Mouse (Mus musculus) left cerebral cortex, adult 11 months (tissue): ENCODE data around the gene Ciz1.

Experiments
- DNase-seq: peaks from one replicate; pipeline ENCODE4 v3.0.0; 2022; ENCODE audit warnings: low spot score

Gene Ciz1

GRCm38 (mm10) chr2:32417486-32417885 lies 65.4 kb downstream of the Ciz1 start:
- no peak for DNase-seq

GRCm38 (mm10) chr2:32418430-32419151 lies 66.5 kb downstream of the Ciz1 start:
- DNase-seq, result no peak

GRCm38 (mm10) chr2:32419359-32419758 lies 67.2 kb downstream of the Ciz1 start:
- no peak for DNase-seq

GRCm38 (mm10) chr2:32420066-32420608 lies 68.0 kb downstream of the Ciz1 start:
- DNase-seq, result no peak

- no peak for DNase-seq
Observed at GRCm38 (mm10) chr2:32420647-32421046, 68.5 kb downstream of the Ciz1 start.

- no peak for DNase-seq
Observed at GRCm38 (mm10) chr2:32421851-32422251, 69.7 kb downstream of the Ciz1 start.

GRCm38 (mm10) chr2:32423481-32424331 lies 71.6 kb downstream of the Ciz1 start:
- DNase-seq, result no peak

- DNase-seq, result no peak
Observed at GRCm38 (mm10) chr2:32424796-32425195, 72.7 kb downstream of the Ciz1 start.

- peak; percentile 49 for DNase-seq
Observed at GRCm38 (mm10) chr2:32425568-32425967, 73.4 kb downstream of the Ciz1 start.

- no peak for DNase-seq
Observed at GRCm38 (mm10) chr2:32426141-32426540, 74.0 kb downstream of the Ciz1 start.

GRCm38 (mm10) chr2:32427720-32428119 lies 75.6 kb downstream of the Ciz1 start:
- no peak for DNase-seq

GRCm38 (mm10) chr2:32428262-32428722 lies 76.2 kb downstream of the Ciz1 start:
- peak; percentile 72 for DNase-seq

GRCm38 (mm10) chr2:32429215-32429891 lies 77.2 kb downstream of the Ciz1 start:
- DNase-seq, result no peak
